Mouse (Mus musculus): ENCODE data around the gene Kifap3.

DNA sequence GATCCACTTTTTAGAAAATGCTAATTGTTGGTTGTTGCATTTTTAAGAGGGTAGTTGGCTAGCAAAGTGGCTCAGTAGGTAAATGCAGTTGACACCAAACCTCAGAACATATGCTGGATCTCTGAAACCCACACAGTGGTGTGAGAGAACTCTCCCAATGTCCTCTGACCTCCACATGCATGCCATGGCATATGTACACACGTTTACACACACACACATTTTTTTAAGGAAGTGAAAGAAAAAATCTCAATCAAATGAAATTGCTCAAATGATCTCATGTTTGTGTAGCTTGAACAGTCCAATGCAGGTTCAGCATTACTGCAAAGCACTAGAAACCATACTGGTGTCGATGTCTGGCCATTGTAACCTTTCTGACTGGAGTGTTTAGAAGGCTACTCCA is 120.2 kb downstream of the Kifap3 start:
- TF ChIP-seq CTCF (conservative IDR thresholded peaks at IDR 0.05; ENCODE audit: low read length) (no peak), POU5F1 (IDR thresholded peaks at IDR 0.05; ENCODE audit: borderline replicate concordance, low read length) (no peak), NANOG (IDR thresholded peaks at IDR 0.05; ENCODE audit: borderline replicate concordance, low read length) (no peak)

Measured in E14TG2a.4 (cell line).